Mouse (Mus musculus) stomach, embryonic 16.5 days (tissue): ENCODE measurements around the gene Sept3. TPM values are rescaled to one million over a fixed set of nuclear protein-coding genes. Genes with fewer than 3 reads are reported as not detected.

ENCODE experiments used
- ATAC-seq: fragments of 200-750 bp; cut with Nextera tagmentation; 2 replicates; pipeline ENCODE4 v1.8.0; 2017; ENCODE audit warnings: moderate number of reproducible peaks, moderate TSS enrichment; ENCODE audit not compliant: insufficient read depth, low FRiP score
- H3K27ac ChIP-seq: fragments of 300-500 bp; sonication (generic); 2 replicates; pipeline ENCODE4 v1.5.1; 2014; ENCODE audit warnings: low read length
- H3K27me3 ChIP-seq: fragments of 300-500 bp; sonication (generic); 2 replicates; pipeline ENCODE4 v1.6.1; 2014; ENCODE audit warnings: low read length, control low read depth, mixed read lengths; ENCODE audit not compliant: control insufficient read depth, insufficient read depth
- H3K36me3 ChIP-seq: fragments of 300-500 bp; sonication (generic); 2 replicates; pipeline ENCODE4 v1.6.1; 2014; ENCODE audit warnings: low read length; ENCODE audit not compliant: control insufficient read depth, insufficient read depth
- H3K4me1 ChIP-seq: fragments of 300-500 bp; sonication (generic); 2 replicates; pipeline ENCODE4 v1.6.1; 2014; ENCODE audit warnings: low read length, control low read depth, mixed read lengths; ENCODE audit not compliant: control insufficient read depth, insufficient read depth
- H3K4me2 ChIP-seq: fragments of 300-500 bp; sonication (generic); 2 replicates; pipeline ENCODE4 v1.6.1; 2014; ENCODE audit warnings: low read depth, low read length, mixed read lengths
- H3K4me3 ChIP-seq: fragments of 300-500 bp; sonication (generic); replicated peaks from 2 replicates; pipeline ENCODE4 v1.5.1; 2014; ENCODE audit warnings: mild to moderate bottlenecking, low read length
- H3K9ac ChIP-seq: fragments of 300-500 bp; sonication (generic); 2 replicates; pipeline ENCODE4 v1.6.1; 2014; ENCODE audit warnings: low read length
- H3K9me3 ChIP-seq: fragments of 300-500 bp; sonication (generic); replicated peaks from 2 replicates; pipeline ENCODE4 v1.6.1; 2016; ENCODE audit warnings: low read length, control low read depth; ENCODE audit not compliant: control insufficient read depth
- WGBS: fragments of 180-500 bp; shearing (Covaris S2); extraction: QIAGEN DNeasy Blood & Tissue Kit; methylation state at CpG from one replicate; pipeline ENCODE4 v1.1.7; 2014; 5-methylcytosine and 5-hydroxymethylcytosine counted together
- polyA plus RNA-seq: library from polyadenylated mRNA; unstranded; fragments of >200 nt; fragmentation: Nextera tagmentation; extraction: Ambion mirVana; gene quantifications from 2 replicates; pipeline ENCODE4 v1.2.1, GENCODE M21; 2015

The Sept3 gene
- polyA plus RNA-seq, 1 experiment from 2014 or later = 6.1 TPM

DNA sequence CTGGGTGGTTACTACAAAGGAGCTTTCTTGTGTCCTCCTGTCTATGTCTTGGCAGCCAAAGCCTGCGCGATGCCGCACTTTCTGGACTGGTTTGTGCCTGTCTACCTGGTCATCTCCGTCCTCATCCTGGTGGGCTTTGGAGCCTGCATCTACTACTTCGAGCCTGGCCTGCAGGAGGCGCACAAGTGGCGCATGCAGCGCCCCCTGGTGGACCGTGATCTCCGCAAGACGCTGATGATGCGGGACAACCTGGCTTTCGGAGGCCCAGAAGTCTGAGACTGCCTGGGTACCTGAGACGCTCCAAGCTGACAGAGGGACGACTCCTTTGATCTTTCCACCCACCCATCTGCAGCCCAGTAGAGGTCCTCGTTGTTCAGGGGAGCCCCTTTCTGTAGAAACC is 15.2 kb upstream of the Sept3 start:
- H3K4me2 ChIP-seq = no peak overlapping the region
- H3K27ac ChIP-seq = no peak overlapping the region
- 15% methylated on average over 16 of the region's 16 CpGs for WGBS
- no peak overlapping the region for H3K4me3 ChIP-seq
- ATAC-seq = no peak
- no peaks in the 10 kb centered on the region for H3K36me3 ChIP-seq
- H3K9ac ChIP-seq = no peak overlapping the region
- no peaks in the 10 kb centered on the region for H3K4me1 ChIP-seq
- H3K27me3 ChIP-seq = no peaks in the 10 kb centered on the region
- no peaks in the 10 kb centered on the region for H3K9me3 ChIP-seq

DNA sequence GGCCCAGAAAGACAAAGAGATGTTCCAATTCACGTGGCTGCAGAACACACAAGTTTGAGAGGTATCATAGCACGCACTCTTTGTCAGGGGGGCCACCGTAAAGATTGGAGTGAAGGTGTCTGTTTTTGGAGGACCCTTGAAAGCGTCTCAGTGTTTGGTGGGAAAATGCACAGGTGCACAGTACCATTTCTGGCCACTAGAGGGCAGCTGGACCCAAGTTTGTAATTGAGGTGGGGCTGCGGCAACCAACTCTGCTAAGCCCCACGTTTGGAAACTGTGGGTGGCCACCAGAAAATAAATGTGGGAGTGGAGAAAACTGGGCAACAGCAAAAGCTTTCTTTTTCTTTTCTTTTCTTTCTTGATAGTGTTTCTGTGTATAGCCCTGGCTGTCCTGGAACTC is 8.3 kb upstream of the Sept3 start:
- H3K4me2 ChIP-seq = no peak overlapping the region
- H3K9me3 ChIP-seq = no peaks in the 10 kb centered on the region
- ATAC-seq = no peak
- H3K36me3 ChIP-seq = no peaks in the 10 kb centered on the region
- 12% methylated on average over 6 of the region's 6 CpGs for WGBS
- H3K9ac ChIP-seq = no peak overlapping the region
- H3K27me3 ChIP-seq = no peaks in the 10 kb centered on the region
- H3K27ac ChIP-seq = no peak overlapping the region
- H3K4me3 ChIP-seq = no peak overlapping the region
- no peaks in the 10 kb centered on the region for H3K4me1 ChIP-seq

DNA sequence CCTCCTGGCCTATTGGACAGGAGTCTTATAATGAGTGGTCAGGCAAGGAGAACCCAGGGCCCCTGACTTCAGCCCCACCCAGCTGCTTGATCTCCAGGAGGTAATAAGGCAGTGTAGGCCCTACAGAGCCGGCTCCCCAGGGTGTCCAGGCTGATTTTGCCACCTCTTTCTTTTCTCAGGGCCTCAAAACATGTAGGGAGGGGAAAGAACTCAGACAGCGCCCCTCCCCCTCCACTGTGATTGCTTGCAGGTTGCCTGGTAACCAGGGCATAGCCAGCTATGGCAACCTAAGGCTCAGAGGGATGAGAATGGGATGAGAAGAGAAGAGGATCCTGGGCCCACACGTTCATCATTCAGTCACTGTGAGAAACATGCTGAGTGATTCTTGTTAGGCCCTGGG is 6.5 kb upstream of the Sept3 start:
- no peak for ATAC-seq
- Histone ChIP-seq H3K4me1 (no peaks in the 10 kb centered on the region), H3K4me2 (no peak overlapping the region), H3K36me3 (no peaks in the 10 kb centered on the region), H3K27ac (no peak overlapping the region), H3K27me3 (no peaks in the 10 kb centered on the region; the same call in 1 of the 2 replicates), H3K9ac (no peak overlapping the region), H3K9me3 (no peaks in the 10 kb centered on the region), H3K4me3 (no peak overlapping the region)
- 26% methylated on average over 3 of the region's 3 CpGs for WGBS

DNA sequence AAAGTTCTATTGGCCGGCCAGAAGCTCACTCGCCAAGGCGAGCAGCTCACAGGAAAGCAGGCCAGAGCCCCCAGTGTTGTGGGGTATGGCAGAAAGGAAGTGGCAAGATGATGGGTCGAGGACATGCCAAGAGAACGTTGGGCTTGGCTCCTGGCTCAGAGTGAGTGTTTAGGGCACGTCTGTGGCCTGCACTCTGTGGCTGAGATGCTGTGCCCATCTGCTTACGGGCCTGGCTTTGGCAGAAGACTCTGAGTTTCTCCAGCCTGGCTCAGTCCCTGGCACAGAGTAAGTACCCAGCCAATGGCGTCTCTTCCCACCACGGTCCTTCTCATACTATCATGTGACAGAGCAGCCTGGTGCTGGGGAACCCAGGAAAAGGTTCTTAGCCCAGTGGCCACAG is 5.9 kb upstream of the Sept3 start:
- ATAC-seq = no peak
- H3K27me3 ChIP-seq = peaks cover 3% of the 10 kb centered on the region
- 78% methylated on average over 9 of the region's 9 CpGs for WGBS
- no peak overlapping the region for H3K9ac ChIP-seq
- H3K36me3 ChIP-seq = no peaks in the 10 kb centered on the region
- H3K4me1 ChIP-seq = no peaks in the 10 kb centered on the region
- H3K27ac ChIP-seq = no peak overlapping the region
- H3K4me2 ChIP-seq = no peak overlapping the region
- H3K4me3 ChIP-seq = no peak overlapping the region
- H3K9me3 ChIP-seq = no peaks in the 10 kb centered on the region

DNA sequence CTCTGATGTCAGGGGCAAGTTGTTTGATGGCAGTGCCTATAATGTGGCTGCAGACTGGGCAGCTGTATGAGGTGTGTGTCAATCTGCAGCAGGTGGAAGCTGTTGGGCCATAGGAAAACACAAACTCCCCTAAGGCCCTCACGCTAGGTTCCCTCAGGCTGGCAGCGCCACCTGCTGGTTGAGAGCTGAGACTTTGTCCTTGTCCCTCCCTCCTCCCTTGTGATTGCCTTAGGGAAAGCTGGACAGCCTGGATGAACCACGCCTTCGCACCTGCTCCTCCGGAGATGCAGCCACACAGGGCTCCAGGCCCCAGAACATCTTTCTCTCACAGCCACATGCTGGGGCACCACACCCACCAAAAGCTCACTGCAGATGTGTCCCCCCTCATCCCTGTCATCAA is 3.5 kb upstream of the Sept3 start:
- H3K27me3 ChIP-seq = peaks cover 21% of the 10 kb centered on the region
- 2% methylated on average over 5 of the region's 5 CpGs for WGBS
- no peaks in the 10 kb centered on the region for H3K36me3 ChIP-seq
- no peak overlapping the region for H3K4me3 ChIP-seq
- peak; percentile 27; the same call in 1 of the 2 replicates for ATAC-seq
- no peak overlapping the region for H3K4me2 ChIP-seq
- H3K4me1 ChIP-seq = peaks cover 11% of the 10 kb centered on the region; the same call in 1 of the 2 replicates
- no peaks in the 10 kb centered on the region for H3K9me3 ChIP-seq
- no peak overlapping the region for H3K27ac ChIP-seq
- H3K9ac ChIP-seq = no peak overlapping the region

DNA sequence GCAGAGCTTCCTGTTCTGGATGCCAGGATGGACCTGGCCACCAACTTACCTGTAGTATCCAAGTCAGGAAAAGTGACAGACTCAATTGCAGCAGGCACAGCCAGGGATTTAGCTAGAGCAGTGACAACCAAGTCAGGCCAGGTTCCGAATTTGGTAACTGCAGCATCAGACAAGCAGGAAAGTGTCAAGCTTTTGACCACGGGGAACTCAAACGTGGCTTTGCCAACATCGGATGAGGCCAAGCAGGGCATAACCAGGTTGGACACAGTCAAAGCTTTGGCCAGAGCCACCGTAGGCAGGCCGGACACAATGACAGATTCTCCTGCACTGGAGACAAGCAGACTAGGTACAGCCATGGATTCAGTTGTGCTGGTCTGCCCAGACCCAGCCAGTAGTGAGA is 2.4 kb upstream of the Sept3 start:
- Histone ChIP-seq H3K36me3 (no peaks in the 10 kb centered on the region), H3K27me3 (peaks cover 26% of the 10 kb centered on the region), H3K9me3 (no peaks in the 10 kb centered on the region), H3K4me1 (peaks cover 11% of the 10 kb centered on the region; the same call in 1 of the 2 replicates), H3K27ac (no peak overlapping the region), H3K4me3 (no peak overlapping the region), H3K4me2 (no peak overlapping the region), H3K9ac (no peak overlapping the region)
- ATAC-seq = no peak
- WGBS = 84% methylated on average over 6 of the region's 6 CpGs

DNA sequence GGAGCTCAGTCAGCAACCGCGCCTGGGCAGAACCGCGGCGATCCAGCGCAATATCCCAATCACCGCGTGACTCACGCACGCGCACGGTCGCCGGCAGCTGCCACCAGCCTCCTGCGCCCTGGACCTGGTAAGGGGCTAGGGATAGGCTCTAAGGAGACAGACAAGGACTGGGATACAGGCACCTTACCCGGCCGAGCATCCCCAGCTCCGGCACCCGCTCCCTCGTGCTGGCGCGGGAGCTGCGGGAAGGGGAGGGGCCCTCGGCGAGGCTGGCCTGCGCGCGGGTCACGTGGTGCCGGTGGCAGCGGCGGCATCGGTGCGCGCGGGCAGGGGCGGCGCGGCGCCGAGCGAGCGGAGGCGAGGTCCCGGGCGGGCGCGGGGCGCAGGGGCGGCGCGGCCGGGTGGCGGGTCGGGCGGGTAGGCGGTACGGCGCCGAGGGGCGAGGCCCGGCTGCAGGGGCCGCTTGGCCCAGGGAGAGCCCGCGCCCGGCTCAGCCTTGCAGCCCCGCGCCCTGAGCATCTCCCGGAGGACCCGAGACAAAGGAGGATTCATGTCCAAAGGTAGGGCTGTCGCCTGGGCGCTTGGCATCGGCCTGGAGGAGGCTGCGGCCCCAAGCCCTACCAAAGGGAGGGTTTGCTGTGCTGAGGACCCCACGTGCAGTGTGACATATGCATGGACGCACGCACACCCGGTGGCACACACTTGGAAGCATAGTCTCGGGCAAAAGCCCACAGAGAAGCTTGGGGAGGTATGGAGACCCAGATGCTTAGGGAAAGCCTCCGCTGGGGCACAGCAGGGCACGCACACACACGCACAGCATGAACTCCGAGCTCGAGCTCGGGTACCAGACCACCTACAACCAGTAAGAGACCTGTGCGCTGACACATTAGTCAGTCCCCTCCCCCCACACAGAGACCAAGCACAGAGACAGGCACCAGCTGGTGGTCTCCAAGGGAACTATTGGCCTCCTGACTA is 521 bp downstream of the Sept3 start:
- Histone ChIP-seq H3K4me3 (peak overlapping the region; percentile 57), H3K9ac (peak overlapping the region; percentile 70), H3K27me3 (peaks cover 26% of the 10 kb centered on the region), H3K4me1 (peaks cover 11% of the 10 kb centered on the region; the same call in 1 of the 2 replicates), H3K27ac (no peak overlapping the region), H3K9me3 (no peaks in the 10 kb centered on the region), H3K36me3 (no peaks in the 10 kb centered on the region), H3K4me2 (peak overlapping the region; percentile 96)
- under 1% methylated on average over 57 of the region's 86 CpGs for WGBS
- peak; percentile 51; the same call in 1 of the 2 replicates for ATAC-seq

DNA sequence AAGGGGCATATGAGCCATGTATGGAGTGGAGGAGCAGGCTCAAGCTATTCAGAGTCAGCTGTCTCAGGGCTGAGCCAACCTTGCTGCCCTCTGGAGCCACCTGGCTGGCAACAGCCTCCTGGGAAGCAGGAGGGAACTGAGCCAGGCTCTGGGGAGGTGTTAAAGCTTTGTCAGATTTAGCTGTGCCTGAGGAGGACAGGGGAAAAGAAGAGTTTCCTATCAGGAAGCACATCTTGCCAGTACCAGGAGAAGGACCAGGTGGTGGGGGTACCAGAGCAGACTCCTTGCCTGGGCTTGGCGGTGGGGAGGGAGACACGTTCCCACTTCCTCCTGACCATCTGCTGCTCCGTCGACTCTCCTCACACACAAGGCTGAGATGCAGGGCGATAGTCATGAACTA is 2.9 kb downstream of the Sept3 start:
- Histone ChIP-seq H3K4me3 (no peak overlapping the region), H3K27me3 (peaks cover 26% of the 10 kb centered on the region), H3K4me1 (peaks cover 11% of the 10 kb centered on the region; the same call in 1 of the 2 replicates), H3K9ac (no peak overlapping the region), H3K36me3 (no peaks in the 10 kb centered on the region), H3K4me2 (no peak overlapping the region), H3K9me3 (no peaks in the 10 kb centered on the region), H3K27ac (no peak overlapping the region)
- ATAC-seq = no peak
- WGBS = 72% methylated on average over 5 of the region's 5 CpGs

DNA sequence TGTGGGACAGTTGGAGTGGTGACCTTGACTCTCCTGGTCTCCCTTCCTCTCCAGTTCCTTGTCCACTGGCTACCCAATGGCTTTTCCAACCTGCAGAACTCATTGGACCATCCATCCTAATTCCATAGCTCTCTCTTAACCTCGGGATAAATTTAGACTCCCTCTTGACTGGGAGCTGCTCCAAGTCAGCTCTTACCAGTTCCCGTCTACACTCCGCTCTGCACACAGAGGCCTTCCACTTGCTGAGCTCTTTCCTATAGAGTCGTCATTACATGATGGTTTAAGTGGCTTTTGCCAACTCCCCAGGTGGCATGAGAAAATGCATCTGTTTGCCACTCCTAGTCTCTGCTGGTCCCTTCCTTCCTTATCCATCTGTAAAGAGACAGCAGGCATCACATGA is 5.9 kb downstream of the Sept3 start:
- Histone ChIP-seq H3K27me3 (peaks cover 8% of the 10 kb centered on the region; the same call in 1 of the 2 replicates), H3K4me2 (no peak overlapping the region), H3K4me3 (no peak overlapping the region), H3K9me3 (no peaks in the 10 kb centered on the region), H3K4me1 (0 out of 2 replicates have a peak, but pooled peaks cover 1% of the 10 kb centered on the region), H3K9ac (no peak overlapping the region), H3K27ac (no peak overlapping the region), H3K36me3 (no peaks in the 10 kb centered on the region)
- ATAC-seq = no peak
- 67% methylated on average over 4 of the region's 4 CpGs for WGBS
